Mouse (Mus musculus) CD4-positive helper T cell, adult 2 months (primary cell): Measurements from ENCODE around the gene Cmtm6.

Experiments used
- DNase-seq: peaks from one replicate; pipeline ENCODE4 v3.0.0-alpha.2; 2012; ENCODE audit warnings: low read depth, missing footprints, low spot score

Cmtm6 gene

GRCm38 (mm10) chr9:114729911-114730805 is 758 bp upstream of the Cmtm6 start:
- peak; percentile 80 for DNase-seq

GRCm38 (mm10) chr9:114731871-114732682 is 1.2 kb downstream of the Cmtm6 start:
- DNase-seq: peak; percentile 44

GRCm38 (mm10) chr9:114733238-114733637 is 2.3 kb downstream of the Cmtm6 start:
- DNase-seq: no peak

- no peak for DNase-seq
Observed at GRCm38 (mm10) chr9:114736442-114736841, 5.5 kb downstream of the Cmtm6 start.

- peak; percentile 66 for DNase-seq
Observed at GRCm38 (mm10) chr9:114740336-114740735, 9.4 kb downstream of the Cmtm6 start.

- DNase-seq: peak; percentile 73
Observed at GRCm38 (mm10) chr9:114742731-114743130, 11.8 kb downstream of the Cmtm6 start.

- no peak for DNase-seq
Observed at GRCm38 (mm10) chr9:114745163-114745562, 14.2 kb downstream of the Cmtm6 start.

- no peak for DNase-seq
Observed at GRCm38 (mm10) chr9:114745654-114746053, 14.7 kb downstream of the Cmtm6 start.

GRCm38 (mm10) chr9:114747012-114747411 is 16.1 kb downstream of the Cmtm6 start:
- DNase-seq: no peak

- DNase-seq: no peak
Observed at GRCm38 (mm10) chr9:114747466-114747865, 16.6 kb downstream of the Cmtm6 start.

GRCm38 (mm10) chr9:114751582-114751981 is 20.7 kb downstream of the Cmtm6 start:
- no peak for DNase-seq

GRCm38 (mm10) chr9:114752311-114752710 is 21.4 kb downstream of the Cmtm6 start:
- DNase-seq: peak; percentile 77

GRCm38 (mm10) chr9:114752863-114753484 is 22.1 kb downstream of the Cmtm6 start:
- DNase-seq: peak; percentile 95

GRCm38 (mm10) chr9:114758272-114758671 is 27.4 kb downstream of the Cmtm6 start:
- DNase-seq: peak; percentile 67

- no peak for DNase-seq
Observed at GRCm38 (mm10) chr9:114758801-114759200, 27.9 kb downstream of the Cmtm6 start.

GRCm38 (mm10) chr9:114759886-114760285 is 29.0 kb downstream of the Cmtm6 start:
- no peak for DNase-seq

- DNase-seq: no peak
Observed at GRCm38 (mm10) chr9:114760353-114760752, 29.4 kb downstream of the Cmtm6 start.

GRCm38 (mm10) chr9:114761848-114762247 is 30.9 kb downstream of the Cmtm6 start:
- no peak for DNase-seq

GRCm38 (mm10) chr9:114763341-114763740 is 32.4 kb downstream of the Cmtm6 start:
- DNase-seq: peak; percentile 54

- no peak for DNase-seq
Observed at GRCm38 (mm10) chr9:114767030-114767429, 36.1 kb downstream of the Cmtm6 start.

GRCm38 (mm10) chr9:114767507-114767906 is 36.6 kb downstream of the Cmtm6 start:
- no peak for DNase-seq

- DNase-seq: no peak
Observed at GRCm38 (mm10) chr9:114768066-114768465, 37.1 kb downstream of the Cmtm6 start.
